Mouse (Mus musculus) left cerebral cortex, adult 2 months (tissue): ENCODE results near the gene Ttc7. TPM values are rescaled to one million over a fixed set of nuclear protein-coding genes. Genes with fewer than 3 reads are reported as not detected.

ENCODE experiments used
- DNase-seq, 2 experiments: peaks; one replicate each; pipeline ENCODE4 v3.0.0; 2021 to 2022; ENCODE audit warnings: low spot score in 2 of 2, mixed read lengths in 1 of 2; ENCODE audit errors: extremely low spot score in 1 of 2
- H3K27ac ChIP-seq: fragments of 200-600 bp; 2 replicates; pipeline ENCODE4 v1.8.1; 2022
- H3K4me3 ChIP-seq: fragments of 200-600 bp; 2 replicates; pipeline ENCODE4 v1.8.1; 2022
- CTCF ChIP-seq: fragments of 200-600 bp; IDR thresholded peaks from 2 replicates; pipeline ENCODE4 v1.8.1; 2022; ENCODE audit warnings: antibody characterized with exemption, mild to moderate bottlenecking, moderate library complexity
- intact Hi-C: fragments of 180-260 bp; cut with DNase I; formaldehyde crosslinking; loops from one replicate; pipeline ENCODE4 v1.15.1; 2025
- total RNA-seq, 2 experiments: library from RNA; stranded (reverse); gene quantifications; 2 replicates each; pipeline ENCODE4 v1.2.3; 2021

Ttc7 gene
- total RNA-seq, 2 experiments from 2014 or later: 11.8 to 13.2 TPM

DNA sequence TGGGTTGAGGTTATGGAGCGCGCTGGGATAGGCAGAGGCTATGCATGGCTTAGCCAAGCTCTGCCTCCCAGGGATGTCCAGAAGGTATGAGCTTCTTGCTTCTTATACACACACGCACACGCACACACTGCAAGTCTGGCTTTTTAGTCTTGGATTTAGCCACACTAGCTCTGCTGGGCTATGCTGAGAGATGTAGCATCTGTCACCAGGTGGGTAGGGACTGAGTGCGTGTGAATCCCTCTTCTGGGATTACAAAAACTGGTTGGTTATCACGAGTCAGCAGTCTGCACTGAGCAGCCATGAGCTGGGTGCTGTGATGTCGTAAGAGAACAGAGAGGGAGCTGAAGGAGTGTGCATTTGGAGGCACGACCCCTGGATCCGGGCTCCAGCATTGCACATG is 40.5 kb downstream of the Ttc7 start:
- no peak for DNase-seq
- intact Hi-C loops: no loop called here
- TF ChIP-seq CTCF: no peak
- Histone ChIP-seq H3K27ac (peak overlapping the region; percentile 40), H3K4me3 (no peak overlapping the region)

DNA sequence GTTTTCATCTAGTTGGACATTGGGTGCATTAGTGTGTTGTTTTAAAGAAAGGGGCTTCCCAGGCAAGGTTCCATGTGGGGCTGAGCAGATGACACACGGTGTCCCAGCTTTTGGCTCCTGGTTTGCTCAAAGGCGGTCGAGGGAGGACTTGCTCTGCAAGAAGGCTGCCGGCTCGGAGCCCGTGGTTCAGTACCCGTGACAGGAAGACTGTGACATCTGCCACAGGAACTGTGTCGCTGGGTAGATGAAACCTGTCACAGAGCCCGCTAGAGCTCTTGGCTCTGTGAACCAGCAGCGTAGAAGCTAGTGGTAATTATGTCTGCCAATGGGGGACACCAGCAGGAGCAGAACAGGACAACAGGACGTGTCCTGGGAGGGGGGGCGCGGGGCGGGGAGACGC is 42.8 kb downstream of the Ttc7 start:
- Histone ChIP-seq H3K4me3 (no peak overlapping the region), H3K27ac (peak overlapping the region; percentile 76; the same call in 1 of the 2 replicates)
- no peak for TF ChIP-seq CTCF
- intact Hi-C loops: no loop called here
- no peak for DNase-seq

DNA sequence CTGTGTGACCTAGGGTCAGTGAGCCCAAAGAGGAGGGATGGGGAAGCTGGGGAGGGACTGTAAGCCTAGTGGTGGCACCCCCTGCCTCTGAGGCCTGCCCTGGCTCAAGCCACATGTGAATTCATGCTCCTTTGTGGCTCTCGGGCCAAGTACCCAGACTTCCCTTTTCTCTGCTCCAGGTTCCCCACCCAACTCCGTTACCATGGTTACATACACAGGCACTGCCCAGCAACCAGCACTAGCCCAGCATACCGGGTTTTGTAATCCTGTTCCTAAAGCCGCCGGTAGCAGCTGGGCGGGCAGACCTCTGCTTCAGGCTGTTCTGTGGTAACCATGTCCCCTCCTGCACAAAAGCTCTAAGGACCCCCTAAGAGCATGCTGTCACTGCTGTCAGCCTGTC is 44.3 kb downstream of the Ttc7 start:
- DNase-seq: no peak
- Histone ChIP-seq H3K27ac (peak overlapping the region; percentile 76), H3K4me3 (no peak overlapping the region)
- intact Hi-C loops: no loop called here
- TF ChIP-seq CTCF: no peak

DNA sequence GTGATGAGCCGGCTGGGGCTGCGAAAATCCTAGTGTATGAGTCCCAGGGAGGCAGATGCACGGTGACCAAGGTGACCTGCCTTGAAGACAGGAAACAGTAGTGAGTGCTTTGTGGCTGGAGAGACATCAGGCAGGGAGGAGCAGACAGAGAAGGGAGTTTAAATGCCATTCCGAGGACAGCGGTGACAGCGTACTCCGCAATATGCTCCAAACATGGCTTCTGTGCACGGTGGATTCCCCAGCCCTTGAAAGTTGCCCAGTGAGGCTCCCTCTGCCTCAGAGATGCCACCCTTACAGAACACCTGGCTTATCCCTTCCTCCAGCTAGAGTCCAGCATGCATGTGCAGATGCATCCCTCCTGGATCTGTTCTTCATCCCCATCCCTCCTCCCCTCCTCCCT is 45.0 kb downstream of the Ttc7 start:
- intact Hi-C loops: loop anchor here (1.0 to 2.0 kb wide), 2 partner anchors 45 to 119 kb away; partner anchors contain the start of gene Calm2
- Histone ChIP-seq H3K4me3 (no peak overlapping the region), H3K27ac (peak overlapping the region; percentile 76)
- peak in 1 of 2 experiments; percentile 32 for DNase-seq
- TF ChIP-seq CTCF: no peak

DNA sequence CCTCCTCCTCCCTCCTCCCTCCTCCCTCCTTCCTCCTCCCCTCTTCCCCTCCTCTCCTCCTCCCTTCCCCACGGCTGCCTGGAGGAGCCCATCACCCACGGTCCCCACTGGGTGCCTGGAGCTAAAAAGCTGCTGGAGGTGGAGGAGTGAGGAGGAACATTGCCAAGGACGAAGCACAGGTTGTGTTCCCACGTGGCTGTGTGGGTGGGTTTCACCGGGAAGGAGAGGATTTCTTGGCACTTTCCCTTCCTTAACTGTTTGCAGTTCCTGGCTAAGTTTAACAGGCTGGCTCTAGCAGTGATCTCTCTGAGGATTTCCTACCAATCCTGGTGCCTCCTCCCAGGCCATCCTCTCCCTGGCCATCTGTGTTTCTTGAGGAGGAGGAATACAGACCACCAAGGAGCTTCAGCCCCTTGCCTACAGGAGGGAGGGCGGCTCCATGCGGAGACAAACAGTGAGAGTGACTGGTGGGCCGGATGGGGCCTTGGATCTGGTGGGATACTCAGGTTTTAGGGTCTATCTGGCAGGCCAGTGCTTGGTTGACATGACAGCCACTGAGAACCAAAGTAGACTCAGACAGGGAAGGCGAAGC is 45.6 kb downstream of the Ttc7 start:
- TF ChIP-seq CTCF: no peak
- H3K27ac ChIP-seq: peak overlapping the region; percentile 84
- intact Hi-C loops: loop anchor here (1.0 to 2.0 kb wide), 2 partner anchors 44 to 119 kb away; partner anchors contain the start of gene Calm2
- no peak overlapping the region for H3K4me3 ChIP-seq
- peak; percentile 87 to 90 for DNase-seq

DNA sequence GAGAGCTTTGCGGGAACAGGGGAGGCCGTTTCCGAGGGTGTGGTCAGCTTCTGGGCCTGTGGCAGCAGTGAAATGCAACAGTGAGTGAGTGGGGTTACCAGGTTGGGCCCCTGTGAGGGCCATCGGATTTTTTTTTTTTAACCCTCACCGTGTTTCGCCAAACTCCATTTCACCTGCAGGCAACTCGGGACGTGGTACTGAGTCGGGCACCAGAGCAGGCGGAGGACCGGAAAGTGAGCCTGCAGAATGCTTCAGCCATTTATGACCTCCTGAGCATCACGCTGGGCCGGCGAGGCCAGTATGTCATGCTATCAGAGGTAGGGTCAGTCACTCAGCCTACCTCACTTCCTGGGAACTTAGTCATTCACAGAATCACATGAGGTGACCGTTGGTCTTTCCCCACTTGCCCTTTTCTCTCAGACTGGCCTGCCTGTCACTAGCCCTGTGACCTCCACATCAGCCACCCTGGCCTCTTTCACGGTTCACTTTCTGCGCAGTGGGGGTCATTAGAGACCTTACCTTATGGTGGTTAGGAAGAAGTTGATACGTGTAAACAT is 46.5 kb downstream of the Ttc7 start:
- peak overlapping the region; percentile 84 for H3K27ac ChIP-seq
- intact Hi-C loops: loop anchor here (2.0 kb wide), 1 partner anchor 118 kb away; the partner anchor contains the start of gene Calm2
- DNase-seq: no peak
- no peak overlapping the region for H3K4me3 ChIP-seq
- TF ChIP-seq CTCF: no peak

DNA sequence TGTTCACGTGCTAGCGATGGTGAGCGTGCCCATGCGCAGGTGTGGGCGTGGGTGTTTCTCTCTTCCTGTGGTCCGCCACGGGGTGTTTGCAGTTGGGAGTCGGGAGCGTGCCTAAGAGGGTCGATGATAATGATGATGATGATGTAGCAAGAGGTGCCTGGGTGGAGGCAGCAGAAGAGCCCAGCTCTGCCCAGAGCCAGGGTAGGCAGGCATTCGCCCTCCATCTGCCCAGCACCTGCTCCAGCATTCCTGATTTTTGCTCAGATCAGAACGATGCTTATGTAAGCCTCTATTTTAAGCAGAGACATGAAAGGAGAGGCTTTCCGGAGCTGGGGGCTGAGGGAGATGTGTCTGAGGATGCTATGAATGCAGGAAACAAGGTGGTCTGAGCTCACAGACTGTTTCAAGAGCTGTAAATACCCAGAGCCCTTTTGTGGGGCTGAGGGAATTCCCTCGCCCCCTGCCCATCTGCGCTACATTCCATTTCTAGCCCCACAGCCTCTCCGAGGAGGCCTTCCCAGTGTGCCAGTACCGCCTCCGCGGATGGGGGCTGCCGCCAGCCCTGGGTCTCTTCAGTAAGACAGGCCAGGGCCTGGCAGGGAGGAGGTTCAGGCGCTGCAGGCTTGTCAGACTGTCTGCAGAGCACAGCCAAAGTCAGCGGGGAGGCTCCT is 47.7 kb downstream of the Ttc7 start:
- TF ChIP-seq CTCF: no peak
- Histone ChIP-seq H3K27ac (peak overlapping the region; percentile 84), H3K4me3 (no peak overlapping the region)
- intact Hi-C loops: loop anchor here (1.0 to 2.0 kb wide), 2 partner anchors 39 to 48 kb away; no protein-coding TSS in a partner anchor
- peak; percentile 81 to 89 for DNase-seq

DNA sequence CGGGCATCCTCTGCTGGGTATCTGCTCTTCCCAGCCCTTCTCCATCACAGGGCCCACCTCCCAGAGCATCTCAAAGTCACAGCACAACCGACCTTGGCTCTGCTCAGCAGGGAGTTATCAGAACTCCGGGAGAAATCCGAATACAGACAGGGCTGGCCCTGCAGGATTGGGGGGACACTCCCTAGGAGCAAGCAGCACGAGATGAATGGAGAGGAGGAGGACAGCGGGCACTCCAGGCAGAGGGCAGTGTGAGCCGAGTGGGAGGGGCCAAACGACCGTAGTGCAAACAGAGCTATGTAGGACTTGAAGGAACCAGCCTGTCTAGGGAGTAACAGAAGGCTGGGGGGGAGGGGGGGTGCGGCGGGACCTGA is 48.2 kb downstream of the Ttc7 start:
- intact Hi-C loops: loop anchor here (1.0 to 2.0 kb wide), 2 partner anchors 38 to 48 kb away; no protein-coding TSS in a partner anchor
- TF ChIP-seq CTCF: no peak
- no peak for DNase-seq
- H3K27ac ChIP-seq: peak overlapping the region; percentile 84
- H3K4me3 ChIP-seq: no peak overlapping the region; the same call in 1 of the 2 replicates

DNA sequence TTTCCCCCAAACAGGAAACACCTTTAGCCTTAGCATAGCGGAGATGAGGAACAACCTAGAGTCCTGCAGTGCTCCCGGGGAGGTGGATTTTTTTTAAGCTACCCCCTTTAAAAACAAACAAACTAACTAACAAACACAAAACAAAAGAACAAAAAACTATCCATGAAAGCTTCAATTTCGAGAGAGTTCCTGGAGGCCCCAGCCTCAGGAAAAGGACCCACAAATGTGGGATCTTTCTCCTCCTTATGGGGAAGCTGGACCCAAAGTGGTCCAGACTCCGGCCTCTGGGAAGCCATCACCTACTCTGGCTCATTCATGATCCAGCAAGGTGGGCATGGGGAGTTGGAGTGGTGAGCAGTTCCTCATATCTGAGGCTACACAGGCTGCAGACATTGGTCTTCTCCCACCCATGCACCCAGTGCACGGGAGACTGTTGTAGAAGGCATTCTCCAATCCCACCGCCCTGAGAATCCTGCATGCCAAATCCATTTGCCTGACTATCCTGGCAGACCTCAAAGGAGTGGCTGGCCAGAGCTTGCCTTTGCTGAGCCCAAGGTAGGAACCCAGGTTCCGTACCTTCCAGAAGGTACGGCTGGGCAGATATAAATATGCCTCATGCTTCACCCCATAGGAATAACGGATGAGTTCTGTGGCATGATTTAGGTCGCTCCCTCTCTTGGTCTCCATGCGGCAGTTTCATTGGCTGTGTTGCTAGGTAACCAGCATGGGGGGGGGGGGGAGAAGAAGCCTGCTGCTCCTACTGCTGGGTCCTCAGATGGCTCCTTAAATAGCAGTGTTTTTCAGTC is 48.9 kb downstream of the Ttc7 start:
- intact Hi-C loops: loop anchor here (2.0 kb wide), 1 partner anchor 47 kb away; no protein-coding TSS in a partner anchor
- H3K4me3 ChIP-seq: no peak overlapping the region; the same call in 1 of the 2 replicates
- DNase-seq: no peak
- peak overlapping the region; percentile 84 for H3K27ac ChIP-seq
- no peak for TF ChIP-seq CTCF

DNA sequence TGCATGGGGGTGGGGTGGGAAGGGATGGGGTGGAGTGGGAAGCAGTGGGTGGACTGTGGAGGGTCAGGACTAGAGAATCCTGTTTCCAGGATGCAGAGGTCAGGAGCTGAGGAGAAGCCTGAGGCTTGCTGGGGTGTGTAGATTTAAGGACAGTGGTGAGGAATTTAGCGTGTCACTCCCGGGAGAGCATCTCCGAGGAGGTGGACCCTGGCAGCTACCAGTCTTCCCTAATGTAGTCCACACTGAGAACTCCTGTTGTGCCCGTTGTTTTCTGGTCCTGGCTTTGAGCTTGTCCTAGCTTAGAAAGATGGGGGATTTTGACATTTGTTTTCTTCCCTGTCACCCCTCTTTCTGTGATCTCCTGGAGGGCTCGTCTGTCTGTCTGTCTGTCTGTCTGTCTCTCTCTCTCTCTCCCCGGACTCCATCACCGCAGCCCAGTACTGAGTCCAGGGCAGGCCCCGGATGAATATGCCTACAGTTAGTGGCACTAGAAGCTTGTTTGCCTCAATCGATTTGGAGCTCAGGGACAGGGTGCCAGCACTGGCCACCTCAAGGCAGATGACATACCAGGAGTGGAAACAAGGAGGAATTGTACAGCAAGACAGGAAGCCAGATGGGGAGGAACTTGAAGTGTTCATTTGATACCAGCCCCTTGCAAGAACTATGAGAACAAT is 49.6 kb downstream of the Ttc7 start:
- no peak for DNase-seq
- no peak overlapping the region for H3K4me3 ChIP-seq
- intact Hi-C loops: no loop called here

DNA sequence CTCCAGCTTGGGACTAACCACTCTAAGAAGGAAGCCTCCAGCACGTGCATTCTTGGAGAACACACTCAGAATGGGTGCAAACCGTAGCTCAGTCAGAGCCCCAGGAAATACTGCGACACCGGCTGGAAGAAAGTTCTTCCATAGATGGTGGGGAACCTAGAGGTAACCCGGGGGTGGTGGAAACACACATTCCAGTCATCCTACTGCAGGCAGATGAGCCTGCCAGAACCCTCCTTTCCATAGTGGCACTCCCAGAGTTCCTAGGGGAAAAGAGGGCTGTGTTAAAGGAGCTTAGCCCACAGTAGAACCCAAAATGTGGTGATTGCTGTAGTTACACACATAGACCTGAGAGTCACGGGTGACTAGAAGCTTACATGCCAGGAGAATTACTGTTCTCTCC is 50.2 kb downstream of the Ttc7 start:
- peak in 1 of 2 experiments; percentile 48 for DNase-seq
- Histone ChIP-seq H3K27ac (peak overlapping the region; percentile 84), H3K4me3 (no peak overlapping the region)
- TF ChIP-seq CTCF: no peak
- intact Hi-C loops: no loop called here

More for the DNA sequence above, 49.6 kb downstream of the Ttc7 start:
- no peak for TF ChIP-seq CTCF
- H3K27ac ChIP-seq: peak overlapping the region; percentile 84
